Mouse (Mus musculus) macrophage (primary cell): ENCODE measurements at regions not wholly inside any gene's neighbourhood (a gene's known extent, or its start where the extent isn't known, plus 50 kb on each side); places are given as distances from the start of the nearest gene placed in this dataset.

Source experiments
- H3K27ac ChIP-seq: fragments of 350-480 bp; formaldehyde crosslinking; 2 replicates; pipeline ENCODE4 v1.9.0; 2021
- H3K36me3 ChIP-seq: fragments of 350-480 bp; formaldehyde crosslinking; 2 replicates; pipeline ENCODE4 v1.9.0; 2021; ENCODE audit errors: inconsistent target
- H3K4me3 ChIP-seq: fragments of 350-480 bp; formaldehyde crosslinking; 2 replicates; pipeline ENCODE4 v1.9.0; 2021; ENCODE audit errors: inconsistent target
- H3K79me2 ChIP-seq: fragments of 350-480 bp; formaldehyde crosslinking; 2 replicates; pipeline ENCODE4 v1.9.0; 2021; ENCODE audit errors: inconsistent target
- WGBS: methylation state at CpG from one replicate; pipeline ENCODE4 v1.1.7; 2026; ENCODE audit warnings: inconsistent platforms; ENCODE audit not compliant: missing documents; 5-methylcytosine and 5-hydroxymethylcytosine counted together

DNA sequence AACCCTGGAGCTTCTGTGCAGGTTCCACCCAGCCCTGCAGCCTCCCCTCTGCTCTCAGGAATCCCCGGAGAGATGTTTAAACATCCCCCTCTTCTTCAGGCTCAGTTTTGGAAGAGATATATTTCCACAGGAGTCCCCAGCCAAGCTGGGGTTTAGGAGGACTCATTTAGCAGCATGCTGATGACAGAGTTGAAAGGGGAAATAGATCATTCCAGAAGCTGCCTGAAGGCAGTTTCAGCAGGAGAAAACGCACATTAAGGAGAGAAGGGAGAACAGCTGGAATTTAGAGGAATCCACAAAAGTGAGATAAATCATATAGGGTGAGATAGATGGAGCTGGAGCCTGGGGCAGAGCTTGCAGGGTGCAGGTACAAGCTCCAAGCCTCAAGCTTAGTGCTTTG is 357.6 kb upstream of the Gm10131 start:
- H3K36me3 ChIP-seq = no peaks in the 10 kb centered on the region
- H3K79me2 ChIP-seq = no peaks in the 10 kb centered on the region
- H3K27ac ChIP-seq = no peak overlapping the region
- no peak overlapping the region for H3K4me3 ChIP-seq
- WGBS = 82% methylated on average over 2 of the region's 2 CpGs

DNA sequence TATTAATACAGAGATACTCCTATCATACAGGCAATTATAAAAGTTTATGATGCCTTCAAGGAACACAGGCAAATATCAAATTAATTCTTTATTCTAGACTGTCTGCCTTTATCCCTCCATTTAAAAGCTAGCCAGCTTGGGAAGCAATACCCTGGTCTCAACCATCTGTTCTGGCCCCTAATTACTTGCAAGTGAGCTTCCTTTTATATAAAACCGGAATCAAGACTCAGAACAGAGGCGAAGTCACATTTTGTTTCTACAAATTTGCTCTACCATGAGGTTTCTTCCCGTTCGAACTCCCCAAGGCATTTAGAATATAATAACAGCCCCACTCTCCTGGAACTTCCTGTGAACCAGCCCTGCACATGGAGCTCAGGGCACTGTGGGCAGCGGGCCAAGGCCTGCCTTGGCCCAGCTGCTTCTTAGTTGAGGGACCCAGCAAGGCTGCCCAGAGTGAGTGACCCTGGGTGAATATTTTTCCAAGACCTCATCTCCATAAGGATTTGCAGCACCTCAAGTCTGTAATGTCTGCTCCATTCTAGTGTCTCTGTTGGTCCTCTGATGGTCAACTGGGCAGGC is 355.3 kb upstream of the Gm10131 start:
- Histone ChIP-seq H3K36me3 (no peaks in the 10 kb centered on the region), H3K79me2 (no peaks in the 10 kb centered on the region), H3K4me3 (no peak overlapping the region), H3K27ac (no peak overlapping the region)
- 85% methylated on average over 5 of the region's 5 CpGs for WGBS

DNA sequence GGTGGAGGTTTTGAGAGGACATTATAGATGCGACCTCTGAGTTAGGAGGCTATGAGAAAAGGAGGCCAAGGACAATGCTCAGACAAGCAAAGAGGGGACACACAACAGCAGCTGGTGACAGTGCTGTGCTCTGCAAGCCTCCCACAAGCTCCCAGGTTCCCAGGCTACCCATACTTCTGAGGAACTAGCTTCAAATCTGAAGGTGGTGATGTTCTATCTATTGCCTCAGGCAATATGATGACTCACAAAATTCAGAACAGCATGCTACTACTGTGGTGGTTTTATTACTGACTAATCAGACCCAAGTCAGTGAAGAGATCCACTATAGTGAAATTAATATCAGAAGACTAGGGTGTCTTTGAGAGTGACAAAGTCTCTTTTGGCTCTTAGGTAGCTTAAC is 353.9 kb upstream of the Gm10131 start:
- 100% methylated on average over 1 of the region's 1 CpGs for WGBS
- Histone ChIP-seq H3K36me3 (no peaks in the 10 kb centered on the region), H3K4me3 (no peak overlapping the region), H3K79me2 (no peaks in the 10 kb centered on the region), H3K27ac (no peak overlapping the region)

DNA sequence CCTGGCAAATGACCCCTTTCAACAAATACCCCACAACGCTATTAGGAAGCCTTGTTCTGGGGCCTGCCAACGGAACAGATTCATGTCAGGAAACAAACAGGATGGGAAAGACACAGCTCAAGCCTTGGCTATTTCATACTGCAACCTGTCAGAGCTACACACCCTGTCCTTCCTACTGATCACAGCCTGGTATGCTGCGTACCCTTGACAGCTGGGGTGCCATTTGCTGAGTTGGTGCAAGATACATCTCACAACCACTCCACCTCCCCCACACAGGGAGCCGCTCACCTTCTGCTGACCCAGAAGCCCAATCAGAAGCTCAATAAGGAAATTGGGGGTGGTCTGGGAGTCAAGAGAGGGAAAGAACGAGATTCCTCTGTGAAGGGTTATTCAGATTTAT is 350.7 kb upstream of the Gm10131 start:
- no peak overlapping the region for H3K4me3 ChIP-seq
- 97% methylated on average over 5 of the region's 5 CpGs for WGBS
- no peaks in the 10 kb centered on the region for H3K36me3 ChIP-seq
- H3K79me2 ChIP-seq = no peaks in the 10 kb centered on the region
- no peak overlapping the region for H3K27ac ChIP-seq

DNA sequence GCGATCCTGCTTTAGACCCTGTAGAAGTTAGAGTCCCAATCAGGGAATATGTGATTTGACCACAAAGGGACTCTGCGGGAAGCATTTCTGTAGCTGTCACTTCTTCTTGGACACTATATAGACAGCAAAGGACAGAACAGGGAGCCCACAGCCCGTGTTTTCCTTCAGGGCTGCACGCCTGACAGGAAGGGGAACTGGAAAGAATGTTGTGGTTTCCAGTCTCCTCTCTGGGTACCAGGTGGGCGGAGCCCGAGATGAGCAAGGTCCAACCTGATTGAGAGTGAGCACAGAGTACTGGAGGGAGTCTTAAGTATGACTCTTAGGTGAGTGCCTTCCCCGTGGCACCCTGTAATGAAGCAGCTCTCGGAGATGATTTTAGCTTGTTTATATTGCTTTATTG is 346.8 kb upstream of the Gm10131 start:
- Histone ChIP-seq H3K27ac (no peak overlapping the region), H3K36me3 (no peaks in the 10 kb centered on the region), H3K4me3 (no peak overlapping the region), H3K79me2 (no peaks in the 10 kb centered on the region)
- WGBS = 39% methylated on average over 8 of the region's 8 CpGs

DNA sequence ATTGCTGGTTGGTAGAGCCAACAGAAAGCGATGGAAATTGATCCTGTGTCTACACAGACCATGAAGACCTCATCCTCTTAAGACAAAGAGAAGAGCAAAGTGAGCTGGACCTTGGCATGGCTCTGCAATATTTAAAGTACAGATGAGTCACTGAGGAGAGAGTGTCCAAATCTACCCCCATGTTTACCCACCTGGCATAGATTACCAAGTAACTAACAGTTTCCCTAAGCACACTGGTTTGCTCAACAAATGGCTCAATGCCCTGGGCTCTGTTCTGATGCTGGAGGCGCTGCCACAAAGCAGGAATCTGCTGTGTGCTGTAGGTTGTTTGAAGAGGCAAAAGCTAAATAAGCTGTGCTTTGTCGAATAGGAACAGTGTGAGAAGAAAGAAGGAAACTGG is 345.0 kb upstream of the Gm10131 start:
- Histone ChIP-seq H3K36me3 (no peaks in the 10 kb centered on the region), H3K4me3 (no peak overlapping the region), H3K79me2 (no peaks in the 10 kb centered on the region), H3K27ac (no peak overlapping the region)
- WGBS = 81% methylated on average over 3 of the region's 3 CpGs

DNA sequence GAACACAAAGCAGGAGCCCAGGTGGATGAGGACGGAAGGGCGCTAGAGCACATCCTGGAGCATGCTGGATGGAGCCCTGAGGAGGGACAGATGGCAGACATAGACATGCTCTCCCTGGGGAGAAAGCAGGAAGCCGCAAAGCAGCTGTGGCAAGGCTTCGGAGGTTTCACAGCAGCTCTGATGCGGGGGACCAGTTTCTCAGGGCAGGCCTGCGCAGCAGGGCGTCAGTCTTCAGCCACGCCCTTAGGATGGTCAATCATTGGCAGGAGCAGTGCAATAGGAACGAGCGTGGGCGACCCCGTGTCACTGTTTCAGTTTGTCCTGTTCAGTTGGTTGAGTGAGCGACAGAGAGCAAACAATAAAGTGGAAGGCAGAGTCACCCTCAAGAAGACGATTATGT is 343.8 kb upstream of the Gm10131 start:
- Histone ChIP-seq H3K27ac (no peak overlapping the region), H3K36me3 (no peaks in the 10 kb centered on the region), H3K4me3 (no peak overlapping the region), H3K79me2 (no peaks in the 10 kb centered on the region)
- 86% methylated on average over 14 of the region's 14 CpGs for WGBS

DNA sequence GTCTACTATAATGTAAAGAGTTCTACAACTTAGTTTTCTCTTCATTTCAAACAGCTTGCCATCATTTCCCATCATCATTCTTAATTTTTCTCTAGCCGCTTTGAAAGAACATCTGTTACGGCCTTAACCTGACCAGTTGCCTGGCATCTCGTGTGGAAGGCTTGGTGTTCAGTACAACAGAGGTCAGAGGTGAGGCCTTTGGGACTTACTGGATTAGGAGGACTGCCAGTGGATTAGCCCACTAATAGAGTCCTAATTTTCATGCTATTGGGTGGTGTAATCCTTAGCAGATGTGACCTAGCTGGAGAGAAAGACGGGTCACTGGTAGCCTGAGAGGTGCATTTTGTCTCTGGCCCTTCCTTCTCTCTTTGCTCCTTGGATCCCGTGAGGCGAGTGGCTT is 341.3 kb upstream of the Gm10131 start:
- 96% methylated on average over 6 of the region's 6 CpGs for WGBS
- H3K27ac ChIP-seq = no peak overlapping the region

DNA sequence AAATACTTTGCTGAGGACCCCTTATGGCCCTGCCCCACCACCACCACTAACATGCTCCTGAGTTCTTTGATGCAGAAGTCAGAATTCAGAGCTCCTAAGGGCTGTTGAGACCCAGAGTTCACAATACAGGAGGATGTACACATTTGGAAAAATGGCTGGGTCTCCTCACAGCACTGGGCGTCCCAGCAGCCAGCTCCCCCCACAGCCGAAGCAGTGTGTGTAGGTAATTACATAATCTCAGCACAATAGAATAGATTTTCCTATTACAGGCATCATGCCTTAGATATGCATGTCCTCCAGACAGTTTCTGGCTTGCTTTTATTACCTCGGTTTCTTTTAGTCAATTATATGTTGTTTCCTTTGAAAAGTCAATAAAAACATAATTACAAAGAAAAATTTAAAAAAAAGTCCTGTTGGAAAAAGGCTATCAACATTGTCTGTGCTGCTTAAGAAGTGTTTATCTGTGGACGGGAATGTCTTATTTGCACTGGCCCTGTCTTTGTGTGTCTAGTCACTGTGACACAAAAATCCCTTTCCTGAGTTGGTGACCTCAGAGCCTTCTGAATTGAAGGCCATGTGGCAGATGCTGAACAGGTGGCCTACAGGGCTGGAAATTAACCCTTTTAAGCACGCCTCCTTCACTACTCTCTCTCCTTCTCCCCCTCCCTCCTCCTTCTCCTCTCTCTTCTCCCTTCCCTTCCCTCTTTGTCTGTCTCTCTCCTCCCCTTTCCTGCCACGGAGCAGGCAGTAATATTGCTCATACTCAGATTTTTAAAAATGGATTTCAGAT is 339.9 kb upstream of the Gm10131 start:
- Histone ChIP-seq H3K79me2 (no peaks in the 10 kb centered on the region), H3K27ac (no peak overlapping the region), H3K36me3 (no peaks in the 10 kb centered on the region), H3K4me3 (no peak overlapping the region)
- WGBS = 70% methylated on average over 6 of the region's 6 CpGs

More for the DNA sequence above, 341.3 kb upstream of the Gm10131 start:
- H3K36me3 ChIP-seq = no peaks in the 10 kb centered on the region
- no peak overlapping the region for H3K4me3 ChIP-seq
- H3K79me2 ChIP-seq = no peaks in the 10 kb centered on the region

DNA sequence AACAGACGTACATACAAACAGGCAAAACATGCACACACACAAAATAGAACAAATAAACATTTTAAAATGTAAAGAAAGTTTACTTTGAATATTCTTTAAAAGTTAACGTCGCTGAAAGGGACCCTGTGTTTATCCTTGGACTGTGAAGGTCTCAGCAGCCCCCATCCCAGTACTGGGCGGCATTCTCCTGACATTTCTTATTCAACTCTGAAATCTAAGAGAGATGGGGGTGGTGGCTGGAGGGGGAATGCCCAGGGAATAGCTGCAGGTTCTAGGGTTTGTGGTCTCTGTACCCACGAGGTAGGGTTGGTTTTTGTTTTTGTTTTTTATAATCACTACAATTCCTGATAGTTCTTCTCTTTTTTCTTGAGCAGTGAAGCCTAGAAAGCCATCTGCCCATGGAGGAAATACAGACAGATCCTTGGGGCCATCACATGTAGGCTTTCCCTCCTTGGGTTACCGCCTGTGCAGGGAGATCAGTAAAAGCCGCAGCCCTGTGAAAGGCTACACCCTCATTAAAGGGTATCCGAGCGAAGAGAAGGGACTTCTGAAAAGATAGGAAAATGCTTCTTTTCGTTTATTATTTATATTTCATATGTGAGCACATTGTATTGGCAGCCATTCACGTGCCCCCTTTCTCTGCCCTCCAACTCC is 338.0 kb upstream of the Gm10131 start:
- Histone ChIP-seq H3K27ac (no peak overlapping the region), H3K4me3 (no peak overlapping the region), H3K79me2 (no peaks in the 10 kb centered on the region), H3K36me3 (no peaks in the 10 kb centered on the region)
- 84% methylated on average over 11 of the region's 11 CpGs for WGBS

DNA sequence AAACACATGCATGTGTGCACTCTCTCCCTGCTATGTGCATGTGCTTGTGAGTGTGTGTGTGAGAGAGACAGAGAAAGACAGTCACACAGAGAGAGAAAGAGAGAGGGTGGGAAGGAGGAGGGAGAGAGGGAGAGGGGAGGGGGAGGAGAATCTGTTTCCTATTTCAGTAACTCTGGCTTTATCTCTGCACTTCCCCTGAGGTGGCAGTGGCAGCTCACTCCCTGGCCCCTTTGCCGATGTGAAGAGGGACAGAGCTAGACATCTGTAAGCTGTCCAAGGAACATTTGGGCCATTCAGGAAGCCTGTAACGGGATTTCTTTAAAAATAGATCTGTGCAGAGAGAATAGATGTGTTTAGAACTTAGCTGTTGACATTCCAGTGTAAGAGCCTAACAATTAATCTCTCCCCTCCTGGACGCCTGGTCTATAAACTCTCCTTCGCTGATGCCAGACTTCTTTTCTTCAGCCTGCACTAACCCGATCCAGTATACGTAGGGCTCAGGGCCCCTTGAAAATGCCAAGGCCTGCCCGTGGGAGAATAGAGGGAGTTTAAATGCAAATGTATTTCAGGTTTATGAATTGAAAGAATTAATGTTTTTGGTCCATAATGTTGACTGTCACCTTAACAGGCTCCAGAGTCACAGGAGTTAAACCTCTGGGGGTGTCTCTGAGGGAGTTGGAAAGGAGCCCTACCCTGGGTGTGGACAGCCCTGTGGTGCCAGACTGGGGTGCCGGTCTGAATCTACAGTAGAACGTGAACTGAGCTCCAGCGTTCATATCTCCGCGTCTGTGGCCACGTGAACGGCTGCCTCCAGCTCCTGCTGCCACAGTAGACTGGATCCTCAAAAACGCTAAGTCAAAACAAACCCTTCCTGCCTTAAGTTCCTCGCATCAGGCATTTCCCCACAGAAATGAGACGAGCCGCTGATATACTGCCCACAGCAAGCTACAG is 336.6 kb upstream of the Gm10131 start:
- H3K27ac ChIP-seq = no peak overlapping the region
- H3K4me3 ChIP-seq = no peak overlapping the region
- H3K36me3 ChIP-seq = no peaks in the 10 kb centered on the region
- 40% methylated on average over 18 of the region's 18 CpGs for WGBS
- no peaks in the 10 kb centered on the region for H3K79me2 ChIP-seq

DNA sequence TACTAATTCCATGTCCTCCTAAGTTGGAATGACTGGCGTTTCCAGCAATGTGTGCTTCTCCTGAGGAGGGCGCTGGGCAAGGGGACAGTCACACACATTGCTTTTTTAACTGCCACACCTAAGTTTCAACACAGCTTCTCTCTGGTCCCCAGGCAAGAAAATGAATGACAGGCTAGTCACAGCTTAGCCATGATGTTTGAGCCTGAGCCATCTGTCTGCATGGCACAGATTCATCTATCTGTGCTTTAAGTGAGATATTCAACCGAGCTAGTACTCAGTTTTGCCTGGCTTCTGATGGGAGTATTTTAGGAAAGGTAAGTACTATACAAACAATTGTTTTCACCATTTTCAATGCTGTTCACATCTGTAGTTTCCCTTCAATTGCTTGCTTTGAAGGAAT is 331.2 kb upstream of the Gm10131 start:
- 95% methylated on average over 3 of the region's 3 CpGs for WGBS
- H3K36me3 ChIP-seq = no peaks in the 10 kb centered on the region
- H3K27ac ChIP-seq = no peak overlapping the region
- no peak overlapping the region for H3K4me3 ChIP-seq
- H3K79me2 ChIP-seq = no peaks in the 10 kb centered on the region

DNA sequence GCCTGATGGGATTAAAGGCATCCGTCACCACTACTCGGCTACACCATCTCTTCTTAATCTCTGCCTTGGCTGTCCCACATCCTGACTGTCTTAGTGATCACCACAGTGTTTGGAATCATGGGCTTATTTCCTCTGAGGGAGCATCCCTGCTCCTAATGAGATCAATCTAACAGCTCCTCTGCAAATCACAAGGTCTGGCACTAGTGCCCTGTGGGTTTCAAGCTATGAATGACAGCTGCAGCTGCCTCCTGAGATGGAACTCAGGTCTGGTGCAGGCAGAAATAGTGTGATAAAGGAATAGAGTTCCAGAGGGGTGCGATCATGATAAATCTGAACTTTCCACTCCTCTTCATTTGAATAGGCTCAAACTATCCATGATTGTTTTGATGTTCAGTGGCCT is 330.2 kb upstream of the Gm10131 start:
- Histone ChIP-seq H3K36me3 (no peaks in the 10 kb centered on the region), H3K79me2 (no peaks in the 10 kb centered on the region), H3K27ac (no peak overlapping the region), H3K4me3 (no peak overlapping the region)
- WGBS = 86% methylated on average over 3 of the region's 3 CpGs

DNA sequence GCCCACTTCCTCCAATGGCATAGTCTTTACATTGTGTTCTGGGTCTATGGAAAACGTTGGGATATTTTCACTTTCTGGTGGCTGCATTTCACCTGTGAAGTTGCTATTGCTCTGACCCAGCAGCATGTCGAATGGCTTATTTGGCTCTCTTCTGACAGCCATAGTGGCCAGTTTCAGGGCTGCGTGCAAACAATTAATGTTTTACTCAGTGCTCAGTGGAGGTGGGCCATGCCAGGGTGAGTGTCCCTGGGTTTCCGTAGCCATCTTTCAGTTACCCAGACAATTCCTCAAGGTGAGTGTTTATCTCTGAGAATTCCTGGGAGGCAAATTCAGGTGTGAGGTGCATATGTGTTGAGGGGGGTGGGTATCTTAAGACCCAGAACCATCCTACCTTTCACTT is 329.2 kb upstream of the Gm10131 start:
- H3K4me3 ChIP-seq = no peak overlapping the region
- H3K36me3 ChIP-seq = no peaks in the 10 kb centered on the region
- H3K79me2 ChIP-seq = no peaks in the 10 kb centered on the region
- WGBS = 81% methylated on average over 4 of the region's 4 CpGs
- H3K27ac ChIP-seq = no peak overlapping the region
